Mouse (Mus musculus) embryonic fibroblast, embryonic 13.5 days (primary cell): ENCODE results near the gene Kctd2.

Source experiments
- CTCF ChIP-seq: IDR thresholded peaks from 2 replicates; pipeline ENCODE4 v1.5.1; 2011; ENCODE audit warnings: mild to moderate bottlenecking, control low read depth, low read length, moderate library complexity, borderline replicate concordance; ENCODE audit not compliant: insufficient read depth
- POLR2A ChIP-seq: IDR thresholded peaks from 2 replicates; pipeline ENCODE4 v1.6.1; 2011; ENCODE audit warnings: low read depth, mild to moderate bottlenecking, control low read depth, low read length, moderate library complexity

- TF ChIP-seq CTCF (no peak), POLR2A (peak; percentile 35; the same call in 1 of the 2 replicates)
These were observed 635 bp downstream of the Kctd2 start for GRCm38 (mm10) chr11:115420336-115421190.
